Mouse (Mus musculus) lung, postnatal 0 days (tissue): Measurements from ENCODE around the gene Fgf15.
"Not testable (repeated sequence)": the region's sequence is repeated elsewhere in the genome, so short reads cannot be mapped to it uniquely, and the experiment has no call there.

ENCODE experiments used
- CTCF ChIP-seq: IDR thresholded peaks from 2 replicates; pipeline ENCODE4 v1.5.1; 2016; ENCODE audit warnings: antibody characterized with exemption, mild to moderate bottlenecking
- EP300 ChIP-seq: IDR thresholded peaks from 2 replicates; pipeline ENCODE4 v1.6.1; 2016; ENCODE audit warnings: antibody characterized with exemption, mild to moderate bottlenecking, control low read depth

GRCm38 (mm10) chr7:144890661-144891060 is 5.7 kb upstream of the Fgf15 start:
- peak; percentile 11; the same call in 1 of the 2 replicates for TF ChIP-seq CTCF
- TF ChIP-seq EP300: not testable (repeated sequence)
